Mouse (Mus musculus) right cerebral cortex, adult 18-20 months (tissue): Measurements from ENCODE around the gene Alox5.

ENCODE experiments used
- DNase-seq: peaks from one replicate; pipeline ENCODE4 v3.0.0; 2022; ENCODE audit warnings: mixed read lengths

Alox5 gene

DNA sequence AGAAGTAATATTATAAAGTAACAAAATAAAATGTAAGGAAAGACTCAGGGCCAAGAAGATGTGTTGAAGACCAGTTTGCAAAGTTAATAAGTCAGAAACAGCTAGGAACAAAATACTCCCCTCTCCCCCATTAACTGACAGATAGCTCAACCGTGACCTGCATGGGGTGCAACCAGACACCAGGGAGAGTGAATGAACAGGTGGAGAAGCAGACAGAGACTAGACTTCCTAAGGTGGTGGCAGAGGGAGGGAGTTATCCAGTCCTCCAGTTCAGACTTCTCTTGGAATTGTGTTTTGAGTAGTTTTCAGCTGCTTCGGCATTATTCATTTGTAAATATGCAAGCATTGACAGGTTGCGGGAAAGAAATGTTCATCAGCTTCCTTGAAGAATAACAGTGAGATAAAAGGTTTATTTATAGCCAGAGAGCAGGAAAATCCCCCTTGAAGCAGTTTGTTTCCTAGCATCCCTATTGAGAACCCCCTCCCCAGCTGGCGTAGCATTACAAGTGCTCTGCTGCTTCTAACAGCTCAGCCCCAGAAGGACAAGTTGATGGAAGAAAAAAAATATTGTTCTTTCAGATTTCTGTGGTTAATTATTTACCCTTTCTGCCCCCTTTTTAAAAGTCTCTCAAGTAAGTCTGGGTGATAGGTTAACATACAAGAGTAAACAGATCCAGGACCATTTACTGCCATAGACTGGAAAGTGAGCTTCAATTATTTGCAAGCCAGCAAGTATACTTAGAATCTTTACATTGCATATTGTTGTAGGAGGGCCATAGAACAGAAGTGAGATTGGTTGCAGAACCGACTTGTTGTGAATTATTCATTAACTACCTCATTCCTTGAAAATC, 75.6 kb downstream of the Alox5 start:
- DNase-seq, result no peak

DNA sequence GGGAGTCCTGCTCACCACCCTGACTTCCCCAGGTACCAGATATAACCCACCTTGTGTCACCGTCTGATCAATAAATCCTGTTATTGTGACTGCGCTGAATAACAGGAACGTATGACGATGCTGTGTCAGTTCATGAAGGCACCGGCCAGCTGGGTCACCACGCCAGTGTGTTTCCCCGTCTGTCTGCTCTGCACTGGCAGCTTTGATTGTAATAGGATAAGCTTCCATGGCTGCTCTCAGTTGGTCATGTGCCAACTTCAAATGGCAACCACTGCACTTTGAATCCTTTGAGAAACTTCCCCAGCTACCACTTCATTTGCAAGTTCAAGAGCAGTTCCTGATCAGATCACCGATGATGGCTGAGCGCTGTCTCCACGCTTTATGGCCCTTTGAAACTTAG, 77.4 kb downstream of the Alox5 start:
- no peak for DNase-seq

DNA sequence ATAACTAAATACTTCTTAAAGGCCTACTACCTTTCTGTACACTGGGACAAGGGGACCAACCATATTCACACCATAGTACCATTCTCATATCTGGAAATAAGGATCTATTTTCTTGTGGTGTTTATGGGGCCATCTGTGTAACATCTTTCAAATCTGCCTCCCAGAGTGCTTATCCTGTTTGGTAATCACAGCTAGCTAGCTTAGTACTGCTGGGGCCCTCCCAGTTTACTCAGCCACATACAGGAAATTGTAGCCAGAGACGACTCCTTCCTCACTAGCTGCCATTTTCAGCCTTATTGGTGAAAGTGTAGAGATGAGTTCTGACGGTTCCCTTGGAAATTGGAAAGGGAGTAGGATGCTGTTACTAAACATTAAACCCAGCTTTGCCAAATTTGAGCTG, 79.4 kb downstream of the Alox5 start:
- no peak for DNase-seq

DNA sequence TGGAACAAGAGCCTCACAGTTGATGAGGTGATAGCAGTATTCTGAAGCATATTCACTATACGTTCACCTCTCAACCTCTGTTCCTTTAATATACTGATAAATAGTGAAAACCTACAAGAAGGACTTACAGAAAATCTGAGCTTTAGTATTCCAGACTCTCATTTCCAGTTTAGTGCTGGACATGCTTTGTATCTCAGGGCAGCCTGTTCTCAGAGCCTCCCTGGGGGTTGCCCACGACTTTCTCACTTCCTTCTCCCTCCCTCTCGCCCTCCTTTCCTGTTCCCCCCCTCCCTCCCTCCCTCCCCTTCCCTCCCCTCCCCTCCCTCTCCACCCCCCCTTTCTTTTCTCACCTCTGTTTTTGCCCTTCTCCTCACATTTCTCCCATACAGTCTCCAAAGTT, 80.8 kb downstream of the Alox5 start:
- no peak for DNase-seq

GRCm38 (mm10) chr6:116378892-116379291, 82.1 kb downstream of the Alox5 start:
- DNase-seq, result no peak

DNA sequence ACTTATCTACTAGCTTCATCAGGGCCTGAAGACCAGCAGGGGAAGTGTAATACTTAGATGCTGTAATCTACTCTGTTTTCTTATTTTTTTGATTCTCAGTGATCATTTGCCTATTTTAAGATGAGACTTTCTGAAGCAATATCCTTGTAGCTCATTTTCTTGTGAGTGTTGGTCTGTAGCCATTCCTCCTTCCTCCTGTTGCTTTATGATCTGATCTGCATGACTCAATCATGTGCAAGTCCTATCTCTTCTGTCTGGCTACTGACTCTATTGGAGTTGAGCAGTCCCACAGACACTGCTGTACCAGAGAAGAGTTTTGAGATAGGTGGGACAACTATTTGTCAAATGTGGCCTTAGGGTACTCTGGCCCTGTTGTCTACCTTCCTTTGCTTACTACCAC, 86.4 kb downstream of the Alox5 start:
- DNase-seq, result no peak

GRCm38 (mm10) chr6:116374136-116374535, 86.8 kb downstream of the Alox5 start:
- DNase-seq, result no peak

DNA sequence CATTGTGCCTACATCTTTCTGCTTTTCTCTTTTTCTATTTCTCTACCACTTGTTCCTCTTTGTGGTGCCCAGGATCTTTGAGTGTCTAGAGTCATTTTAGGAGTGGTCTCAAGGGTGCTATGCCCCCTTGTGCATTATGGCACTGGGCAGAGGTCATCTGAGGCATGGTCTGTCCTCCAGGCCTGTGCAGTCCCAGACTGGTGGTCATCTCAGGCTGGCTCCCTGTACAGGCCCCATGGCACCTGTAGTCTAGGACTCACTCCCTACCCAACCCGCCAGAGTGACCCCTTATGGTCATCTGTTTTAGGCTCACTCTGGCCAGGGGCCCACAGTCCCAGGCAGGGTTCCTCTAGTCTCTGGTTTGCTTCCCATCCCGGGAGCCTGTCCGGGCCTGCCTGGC, 89.5 kb downstream of the Alox5 start:
- no peak for DNase-seq

DNA sequence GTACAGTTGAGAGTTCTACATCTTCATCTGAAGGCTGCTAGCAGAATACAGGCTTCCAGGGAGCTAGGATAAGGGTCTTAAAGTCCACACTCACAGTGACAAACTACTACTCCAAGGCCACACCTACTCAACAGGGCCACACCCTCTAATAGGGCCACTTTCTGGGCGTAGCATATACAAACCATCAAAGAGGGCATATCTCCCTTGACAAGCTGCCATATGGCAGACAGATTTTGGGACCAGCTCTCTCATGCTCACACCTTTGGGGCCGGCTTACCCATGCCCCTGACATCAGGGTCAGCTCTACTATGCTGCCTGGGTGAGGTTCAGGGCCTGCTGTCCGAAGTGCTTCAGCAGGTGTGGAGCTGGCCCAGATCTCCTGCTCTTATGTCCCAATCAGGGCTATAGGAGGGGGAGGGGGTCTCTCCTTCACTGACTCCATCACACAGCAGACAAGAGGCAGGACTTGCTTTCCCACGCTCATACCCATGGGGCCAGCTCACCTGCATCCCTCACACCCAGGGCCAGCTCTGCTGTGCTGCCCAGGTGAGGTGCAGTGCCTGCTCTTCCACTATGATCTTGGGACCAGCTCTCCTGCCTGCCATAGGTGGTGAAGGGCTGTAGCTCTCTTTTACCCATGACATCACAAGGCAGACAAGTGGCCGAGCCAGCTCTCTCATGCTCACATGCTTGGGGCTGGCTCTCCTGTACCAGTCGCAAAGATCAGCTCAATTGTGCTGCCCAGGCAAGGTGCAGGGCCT, 90.6 kb downstream of the Alox5 start:
- no peak for DNase-seq

- no peak for DNase-seq
These were observed 91.2 kb downstream of the Alox5 start for GRCm38 (mm10) chr6:116369811-116370210.

- no peak for DNase-seq
These were observed 93.0 kb downstream of the Alox5 start for GRCm38 (mm10) chr6:116367971-116368370.

DNA sequence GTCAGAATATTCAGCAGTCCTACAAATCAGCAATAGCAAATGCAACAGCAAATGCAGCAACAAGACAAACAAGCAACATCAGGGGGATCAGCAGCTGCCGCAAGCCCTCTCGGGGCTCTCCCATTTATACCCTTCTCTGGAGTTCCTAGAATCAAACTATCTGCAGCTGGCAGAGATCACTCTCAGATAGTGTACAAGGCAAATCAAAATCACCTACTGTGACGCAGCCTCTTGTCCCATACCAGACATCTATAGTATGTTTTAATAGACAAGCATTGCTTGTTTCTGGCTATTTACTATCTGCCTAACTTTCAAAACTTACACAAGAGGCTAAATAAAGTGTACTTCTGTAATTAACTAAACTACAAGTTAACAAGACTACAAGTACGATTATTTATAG, 99.0 kb downstream of the Alox5 start:
- no peak for DNase-seq

DNA sequence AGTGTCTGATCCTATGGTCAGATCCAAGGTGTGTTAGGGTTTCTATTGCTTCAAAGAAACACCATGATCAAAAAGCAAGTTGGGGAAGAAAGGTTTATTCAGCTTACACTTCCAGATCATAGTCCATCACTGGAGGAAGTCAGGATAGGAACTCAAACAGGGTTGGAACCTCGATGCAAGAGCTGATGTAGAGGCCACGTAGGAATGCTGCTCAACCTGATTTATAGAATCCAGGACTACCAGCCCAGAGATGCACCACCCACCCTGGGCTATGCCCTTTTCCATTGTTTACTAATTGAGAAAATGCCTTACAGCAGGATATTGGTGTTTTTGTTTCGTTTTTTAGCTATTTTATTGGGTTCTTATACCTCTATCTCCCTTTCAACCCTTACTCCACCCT, 99.5 kb downstream of the Alox5 start:
- no peak for DNase-seq
